Mouse (Mus musculus) neural tube, embryonic 12.5 days (tissue): ENCODE data around the gene 1700037H04Rik. TPM values are rescaled to one million over a fixed set of nuclear protein-coding genes. Genes with fewer than 3 reads are reported as not detected.
"Not testable (repeated sequence)": the region's sequence is repeated elsewhere in the genome, so short reads cannot be mapped to it uniquely, and the experiment has no call there.

Experiments used
- ATAC-seq: fragments of 200-750 bp; cut with Nextera tagmentation; 2 replicates; pipeline ENCODE4 v1.8.0; 2017; ENCODE audit warnings: low read depth, mild to moderate bottlenecking, moderate TSS enrichment, moderate library complexity; ENCODE audit not compliant: low FRiP score
- H3K27ac ChIP-seq: fragments of 300-500 bp; sonication (generic); 2 replicates; pipeline ENCODE4 v1.5.1; 2016
- H3K27me3 ChIP-seq: fragments of 300-500 bp; sonication (generic); replicated peaks from 2 replicates; pipeline ENCODE4 v1.6.1; 2016; ENCODE audit warnings: mild to moderate bottlenecking
- H3K36me3 ChIP-seq: fragments of 300-500 bp; sonication (generic); 2 replicates; pipeline ENCODE4 v1.6.1; 2016; ENCODE audit warnings: mild to moderate bottlenecking
- H3K4me1 ChIP-seq: fragments of 300-500 bp; sonication (generic); 2 replicates; pipeline ENCODE4 v1.6.1; 2016
- H3K4me2 ChIP-seq: fragments of 300-500 bp; sonication (generic); replicated peaks from 2 replicates; pipeline ENCODE4 v1.6.1; 2016; ENCODE audit warnings: mild to moderate bottlenecking
- H3K4me3 ChIP-seq: fragments of 300-500 bp; sonication (generic); 2 replicates; pipeline ENCODE4 v1.5.1; 2016
- H3K9ac ChIP-seq: fragments of 300-500 bp; sonication (generic); 2 replicates; pipeline ENCODE4 v1.6.1; 2016; ENCODE audit warnings: mild to moderate bottlenecking
- H3K9me3 ChIP-seq: fragments of 300-500 bp; sonication (generic); 2 replicates; pipeline ENCODE4 v1.6.1; 2016; ENCODE audit warnings: mild to moderate bottlenecking
- WGBS: fragments of 180-500 bp; shearing (Covaris S2); methylation state at CpG from one replicate; pipeline ENCODE4 v1.1.7; 2016; 5-methylcytosine and 5-hydroxymethylcytosine counted together
- polyA plus RNA-seq: library from polyadenylated mRNA; unstranded; fragments of >200 nt; fragmentation: Nextera tagmentation; extraction: Ambion mirVana; gene quantifications from 2 replicates; pipeline ENCODE4 v1.2.1, GENCODE M21; 2016

1700037H04Rik gene
- polyA plus RNA-seq, 1 experiment from 2014 or later = 104 TPM

DNA sequence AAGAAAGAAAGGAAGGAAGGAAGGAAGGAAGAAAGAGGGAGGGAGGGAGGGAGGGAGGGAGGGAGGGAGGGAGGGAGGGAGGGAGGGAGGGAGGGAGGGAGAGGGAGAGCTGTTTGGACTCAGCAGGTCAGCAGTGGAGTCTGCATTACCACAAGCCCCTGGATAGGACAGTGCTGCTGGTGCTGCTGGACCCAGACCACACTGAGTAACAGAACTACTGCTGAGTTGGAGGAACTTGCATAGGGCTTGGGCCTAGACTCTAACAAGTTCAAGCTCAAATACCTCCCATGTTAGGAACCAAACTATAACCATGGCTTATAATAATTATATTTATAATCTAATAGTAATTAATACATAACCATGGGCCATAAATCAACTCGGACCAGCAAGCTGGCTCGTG, 29.0 kb downstream of the 1700037H04Rik start:
- Histone ChIP-seq H3K4me1 (peaks cover 15% of the 10 kb centered on the region), H3K4me3 (no peak overlapping the region), H3K27me3 (0 out of 2 replicates have a peak, but pooled peaks cover 2% of the 10 kb centered on the region), H3K9ac (no peak overlapping the region), H3K9me3 (no peaks in the 10 kb centered on the region), H3K36me3 (no peaks in the 10 kb centered on the region), H3K27ac (no peak overlapping the region), H3K4me2 (no peak overlapping the region)
- ATAC-seq = no peak
- WGBS = 81% methylated on average over 2 of the region's 2 CpGs

DNA sequence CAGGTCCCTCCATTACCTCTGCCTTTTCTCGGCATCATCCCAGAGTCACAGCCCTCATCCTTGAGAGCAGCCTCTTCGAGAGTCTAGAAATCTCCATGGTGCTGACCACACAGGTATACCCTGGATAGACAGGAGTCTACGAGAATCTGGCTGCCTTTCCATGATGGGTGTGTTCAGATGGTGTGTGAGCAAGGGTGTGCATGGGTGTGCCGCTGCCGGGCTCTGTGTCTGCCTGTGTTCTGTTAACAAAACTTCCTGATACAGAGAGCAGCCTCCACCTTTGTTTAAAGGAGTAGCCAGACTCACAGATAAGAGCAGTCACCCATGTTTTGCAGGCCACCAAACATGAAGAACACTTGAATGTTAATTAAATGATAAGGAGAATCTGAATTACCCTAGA, 30.0 kb downstream of the 1700037H04Rik start:
- Histone ChIP-seq H3K4me2 (no peak overlapping the region), H3K9me3 (no peaks in the 10 kb centered on the region), H3K4me3 (no peak overlapping the region), H3K4me1 (peaks cover 15% of the 10 kb centered on the region), H3K36me3 (no peaks in the 10 kb centered on the region), H3K9ac (no peak overlapping the region), H3K27ac (no peak overlapping the region), H3K27me3 (0 out of 2 replicates have a peak, but pooled peaks cover 2% of the 10 kb centered on the region)
- ATAC-seq = no peak
- WGBS = 82% methylated on average over 5 of the region's 5 CpGs

DNA sequence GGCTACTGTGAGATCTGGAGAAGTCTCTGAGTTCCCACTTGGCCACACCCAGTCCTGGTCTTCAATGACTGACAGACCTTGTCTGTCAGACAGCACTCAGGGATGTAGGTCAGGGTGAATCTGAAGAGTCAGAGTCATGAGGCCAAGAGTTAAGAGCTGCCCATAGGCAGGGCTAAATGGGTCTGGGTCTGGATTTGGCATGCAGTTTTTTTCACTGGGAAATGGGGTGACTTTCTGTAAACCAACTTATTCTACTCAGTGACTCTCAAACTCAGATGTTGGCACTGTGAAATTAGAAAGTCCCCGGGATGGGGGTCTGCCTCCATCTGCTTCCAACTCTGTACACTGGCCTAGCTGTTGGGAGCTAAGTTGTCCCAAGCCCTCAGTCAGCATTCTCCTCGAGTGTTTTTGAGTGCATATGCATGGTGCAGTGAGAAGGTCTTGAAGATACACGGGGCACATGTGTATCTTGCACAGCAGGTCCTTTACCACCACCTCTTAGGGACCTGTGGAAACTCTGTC, 31.2 kb downstream of the 1700037H04Rik start:
- Histone ChIP-seq H3K27ac (no peak overlapping the region), H3K27me3 (0 out of 2 replicates have a peak, but pooled peaks cover 2% of the 10 kb centered on the region), H3K4me2 (peak overlapping the region; percentile 88; the same call in 1 of the 2 replicates), H3K36me3 (no peaks in the 10 kb centered on the region), H3K4me1 (peaks cover 15% of the 10 kb centered on the region), H3K9me3 (no peaks in the 10 kb centered on the region), H3K4me3 (no peak overlapping the region), H3K9ac (no peak overlapping the region)
- ATAC-seq = no peak
- 84% methylated on average over 3 of the region's 3 CpGs for WGBS

DNA sequence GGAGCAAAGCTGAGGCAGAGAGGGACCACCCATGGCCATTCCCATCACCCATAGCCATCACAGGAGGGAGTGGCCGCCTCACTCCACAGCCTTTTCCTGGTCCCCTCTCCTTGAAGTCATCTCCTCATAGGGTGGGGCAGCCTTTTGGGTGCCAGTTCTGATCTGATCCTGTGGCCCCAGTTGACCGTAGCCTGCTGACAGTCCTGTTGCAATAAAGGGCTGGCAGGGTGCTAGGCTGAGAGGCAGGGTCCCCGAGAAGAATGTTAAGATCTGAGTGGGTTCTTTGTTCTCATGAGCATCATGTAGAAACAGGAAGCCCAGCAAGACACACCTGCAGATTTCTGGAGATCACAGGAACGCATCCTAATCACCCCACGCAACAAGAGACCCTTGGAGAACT, 31.7 kb downstream of the 1700037H04Rik start:
- no peaks in the 10 kb centered on the region for H3K9me3 ChIP-seq
- 0 out of 2 replicates have a peak, but pooled peaks have one; percentile 5 for ATAC-seq
- 0 out of 2 replicates have a peak, but pooled peaks cover 2% of the 10 kb centered on the region for H3K27me3 ChIP-seq
- H3K27ac ChIP-seq = no peak overlapping the region
- peaks cover 15% of the 10 kb centered on the region for H3K4me1 ChIP-seq
- H3K36me3 ChIP-seq = no peaks in the 10 kb centered on the region
- H3K9ac ChIP-seq = no peak overlapping the region
- no peak overlapping the region for H3K4me3 ChIP-seq
- H3K4me2 ChIP-seq = peak overlapping the region; percentile 88
- 90% methylated on average over 5 of the region's 5 CpGs for WGBS

DNA sequence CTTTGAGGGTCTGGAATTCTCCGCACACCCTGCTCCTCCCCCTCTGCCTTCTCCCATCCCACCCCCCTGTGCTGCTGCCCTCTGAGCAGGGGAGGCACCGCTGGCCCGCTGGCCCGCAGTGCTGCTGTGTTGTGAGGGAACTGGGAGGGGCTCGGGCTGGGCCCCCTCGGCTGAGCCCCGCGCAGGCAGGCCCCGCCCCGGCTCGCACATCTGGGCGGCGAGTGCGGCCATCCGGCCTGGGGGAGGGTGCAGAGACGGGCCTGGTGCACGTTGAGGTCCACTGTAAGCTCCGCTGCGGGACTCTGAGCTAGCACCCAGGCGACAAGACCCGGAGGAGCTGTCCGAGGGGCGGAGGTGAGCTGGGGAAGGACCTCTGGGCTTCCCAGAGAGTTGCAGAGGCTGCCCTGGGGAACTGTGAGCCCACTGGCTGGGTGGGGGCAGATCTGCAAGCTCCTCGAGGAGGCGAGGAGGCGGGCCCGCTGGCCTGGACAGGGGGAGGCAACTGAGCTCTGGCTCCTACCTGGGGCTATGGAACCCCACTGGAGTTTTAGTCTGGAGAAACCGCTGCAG, 32.6 kb downstream of the 1700037H04Rik start, which contains the start of gene Hspa12b:
TSS of gene Hspa12b (plus strand) at position 120 of the 570 bp plus-strand sequence.
- H3K36me3 ChIP-seq = no peaks in the 10 kb centered on the region
- WGBS = 2% methylated on average over 28 of the region's 28 CpGs

DNA sequence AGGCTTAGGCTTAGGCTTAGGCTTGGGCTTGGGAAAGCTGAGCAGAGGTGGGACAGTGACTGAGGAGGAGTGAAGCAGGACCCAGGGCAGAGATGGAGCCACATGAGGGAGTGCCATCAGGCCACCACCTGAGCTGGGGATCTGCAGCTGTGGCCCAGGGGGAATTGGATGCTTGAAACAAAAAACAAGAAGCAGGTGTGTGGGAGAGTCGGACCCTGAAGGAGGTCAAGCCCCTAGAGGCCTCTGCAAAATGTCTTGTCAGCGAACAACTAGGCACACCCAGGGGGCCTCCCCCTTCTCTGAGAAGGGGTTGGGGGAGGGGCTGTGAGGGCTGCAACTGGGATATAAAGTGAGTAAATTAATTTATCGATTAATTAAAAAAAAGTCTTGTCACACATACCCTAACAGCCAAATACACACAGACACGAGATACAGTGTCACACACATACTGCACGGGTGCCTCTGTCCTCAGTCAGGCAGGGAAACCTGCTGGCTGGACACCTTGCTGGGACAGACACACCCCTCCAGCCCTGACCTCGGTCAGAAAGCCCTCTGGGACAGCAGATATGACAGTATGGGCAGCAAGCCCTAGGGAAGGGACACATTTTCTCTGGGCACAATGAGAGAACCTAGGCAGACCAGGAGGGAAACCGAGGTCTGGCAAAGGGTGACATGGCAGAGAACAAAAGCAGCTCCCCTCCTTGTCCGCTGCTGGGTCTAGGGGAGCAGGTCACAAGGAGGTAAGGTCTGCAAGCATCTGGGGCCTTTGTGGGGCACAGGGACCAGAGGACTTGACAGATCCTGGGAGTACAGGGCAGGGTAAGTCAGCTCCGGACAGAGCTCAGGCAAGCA, 33.7 kb downstream of the 1700037H04Rik start:
- Histone ChIP-seq H3K4me1 (peaks cover 15% of the 10 kb centered on the region), H3K27me3 (0 out of 2 replicates have a peak, but pooled peaks cover 2% of the 10 kb centered on the region), H3K27ac (no peak overlapping the region), H3K9ac (no peak overlapping the region), H3K4me3 (no peak overlapping the region), H3K36me3 (no peaks in the 10 kb centered on the region), H3K4me2 (peak overlapping the region; percentile 88; the same call in 1 of the 2 replicates), H3K9me3 (no peaks in the 10 kb centered on the region)
- no peak for ATAC-seq
- 40% methylated on average over 9 of the region's 9 CpGs for WGBS

More for the DNA sequence above, 32.6 kb downstream of the 1700037H04Rik start, which contains the start of gene Hspa12b:
- H3K27ac ChIP-seq = no peak within 1 kb of the TSS
- peaks cover 15% of the 10 kb centered on the region for H3K4me1 ChIP-seq
- no peaks in the 10 kb centered on the region for H3K9me3 ChIP-seq
- peak within 1 kb of the TSS; percentile 69 for H3K9ac ChIP-seq
- peak within 1 kb of the TSS; percentile 44 for H3K4me3 ChIP-seq
- peak; percentile 82 for ATAC-seq
- H3K4me2 ChIP-seq = peak within 1 kb of the TSS; percentile 88
- H3K27me3 ChIP-seq = 0 out of 2 replicates have a peak, but pooled peaks cover 2% of the 10 kb centered on the region

DNA sequence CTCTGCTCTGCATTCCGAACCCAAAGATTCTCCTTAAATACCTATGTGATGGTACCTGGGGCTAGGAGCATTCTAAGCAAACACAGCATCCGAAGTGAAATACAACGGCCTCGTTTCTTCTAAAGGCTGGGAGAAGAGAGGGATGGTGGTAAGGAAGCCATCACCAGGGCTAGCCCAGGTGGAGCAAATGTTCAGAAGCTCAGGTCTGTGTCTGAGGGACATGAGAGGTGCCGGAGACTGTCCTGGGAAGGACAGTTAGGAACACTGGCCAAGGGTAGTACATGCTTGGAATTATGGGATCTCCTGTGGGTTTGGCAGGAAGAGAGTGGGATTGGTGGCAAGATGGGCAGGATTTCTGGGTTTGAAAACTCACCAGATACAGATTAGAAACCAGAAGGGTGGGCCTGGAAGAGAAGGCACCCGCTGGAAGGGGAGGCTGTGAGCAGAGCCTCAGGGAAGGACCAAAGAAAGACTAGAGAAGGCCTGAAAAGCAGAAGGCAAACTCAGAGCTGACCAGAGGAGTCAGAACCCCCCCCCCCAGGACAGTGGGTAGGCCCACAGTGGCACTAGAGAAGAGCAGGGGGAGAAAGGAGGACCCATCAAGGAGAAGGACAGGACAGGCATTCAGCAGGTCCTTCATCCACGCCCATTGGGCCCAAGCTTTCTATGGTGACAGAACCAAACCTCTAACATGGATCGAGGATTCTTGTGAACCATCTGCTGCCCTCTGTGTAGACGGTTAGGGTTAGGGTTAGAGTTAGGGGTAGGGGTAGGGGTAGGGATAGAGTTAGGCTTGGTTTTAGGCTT, 34.5 kb downstream of the 1700037H04Rik start:
- Histone ChIP-seq H3K36me3 (no peaks in the 10 kb centered on the region), H3K4me1 (peaks cover 15% of the 10 kb centered on the region), H3K4me3 (no peak overlapping the region), H3K4me2 (no peak overlapping the region), H3K9ac (no peak overlapping the region), H3K27me3 (0 out of 2 replicates have a peak, but pooled peaks cover 2% of the 10 kb centered on the region), H3K27ac (no peak overlapping the region), H3K9me3 (no peaks in the 10 kb centered on the region)
- WGBS = 90% methylated on average over 9 of the region's 9 CpGs
- no peak for ATAC-seq

DNA sequence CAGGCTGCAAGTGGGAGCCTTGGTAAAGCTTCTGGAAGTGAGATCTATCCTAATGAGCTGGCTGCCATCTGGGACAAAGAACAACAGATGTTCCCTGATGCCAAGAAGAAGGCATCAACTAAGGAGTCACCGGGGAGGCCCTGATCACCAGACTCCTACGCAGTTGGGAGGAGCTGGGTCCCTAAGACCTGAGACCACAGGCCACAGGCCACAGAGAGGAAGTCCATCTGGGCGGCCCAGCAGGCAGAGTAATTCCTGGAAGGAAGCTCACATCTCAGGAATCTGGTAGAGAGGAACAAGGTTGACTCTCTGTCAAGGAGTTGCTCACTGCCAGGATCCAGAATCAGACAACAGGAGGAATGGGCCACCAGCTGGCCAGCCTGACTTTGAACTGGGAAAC, 35.7 kb downstream of the 1700037H04Rik start:
- no peaks in the 10 kb centered on the region for H3K9me3 ChIP-seq
- no peak overlapping the region for H3K4me2 ChIP-seq
- H3K4me3 ChIP-seq = no peak overlapping the region
- no peak overlapping the region for H3K9ac ChIP-seq
- no peak overlapping the region for H3K27ac ChIP-seq
- 69% methylated on average over 3 of the region's 3 CpGs for WGBS
- no peak for ATAC-seq
- H3K27me3 ChIP-seq = 0 out of 2 replicates have a peak, but pooled peaks cover 2% of the 10 kb centered on the region
- H3K4me1 ChIP-seq = peaks cover 15% of the 10 kb centered on the region
- H3K36me3 ChIP-seq = no peaks in the 10 kb centered on the region

DNA sequence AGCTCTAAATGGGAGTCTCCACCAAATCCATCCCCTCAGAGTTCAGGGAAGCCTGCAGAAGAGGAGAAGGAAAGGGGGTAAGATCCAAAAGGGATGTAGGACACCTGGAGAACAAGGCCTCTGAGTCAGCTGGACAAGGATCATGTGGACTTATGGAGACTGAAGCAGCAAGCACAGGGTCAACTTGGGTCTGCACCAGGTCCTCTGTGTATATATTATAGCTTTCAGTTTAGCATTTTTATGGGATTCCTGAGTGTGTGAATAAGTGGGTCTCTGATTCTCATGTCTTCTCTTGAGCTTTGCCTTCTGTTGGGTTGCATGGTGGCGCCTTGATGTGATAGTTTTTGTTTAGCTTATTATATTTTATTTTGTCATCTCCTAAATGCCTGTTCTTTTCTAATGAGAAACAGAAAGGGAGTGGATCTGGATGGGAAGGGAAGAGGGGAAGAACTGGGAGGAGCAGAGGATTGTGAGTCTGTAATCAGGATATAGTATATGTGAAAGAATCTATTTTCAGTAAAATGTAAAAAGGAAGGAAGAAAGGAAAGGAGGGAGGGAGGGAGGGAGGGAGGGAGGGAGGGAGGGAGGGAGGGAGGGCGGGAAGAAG, 40.8 kb downstream of the 1700037H04Rik start:
- Histone ChIP-seq H3K4me1 (no peaks in the 10 kb centered on the region), H3K36me3 (no peaks in the 10 kb centered on the region), H3K4me2 (no peak overlapping the region), H3K9ac (no peak overlapping the region), H3K27me3 (no peaks in the 10 kb centered on the region), H3K4me3 (no peak overlapping the region), H3K27ac (no peak overlapping the region), H3K9me3 (no peaks in the 10 kb centered on the region)
- no peak for ATAC-seq
- WGBS = 76% methylated on average over 2 of the region's 2 CpGs

DNA sequence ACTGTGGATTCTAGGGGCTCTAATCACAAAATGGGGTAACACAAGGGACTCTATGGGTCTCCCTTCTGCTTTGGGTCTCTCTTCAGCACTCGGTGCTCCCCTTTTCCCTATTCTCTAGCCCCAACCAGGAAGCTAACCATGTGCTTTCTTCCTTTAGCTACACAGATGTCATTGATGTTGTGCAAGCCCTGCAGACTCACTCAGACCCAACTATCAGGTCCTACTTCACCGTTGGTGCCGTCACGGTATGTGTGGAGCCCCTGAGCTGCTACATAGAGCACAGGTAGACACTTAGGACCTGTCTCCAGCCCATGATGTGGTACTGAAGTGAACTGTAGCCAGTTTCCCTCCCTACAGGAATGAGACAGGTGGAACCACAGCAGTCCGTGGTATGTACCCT, 53.9 kb downstream of the 1700037H04Rik start:
- H3K9ac ChIP-seq = no peak overlapping the region
- no peak overlapping the region for H3K4me2 ChIP-seq
- ATAC-seq = no peak
- 91% methylated on average over 5 of the region's 5 CpGs for WGBS
- H3K9me3 ChIP-seq = no peaks in the 10 kb centered on the region
- no peaks in the 10 kb centered on the region for H3K27me3 ChIP-seq
- H3K27ac ChIP-seq = no peak overlapping the region
- no peaks in the 10 kb centered on the region for H3K36me3 ChIP-seq
- H3K4me1 ChIP-seq = no peaks in the 10 kb centered on the region
- no peak overlapping the region for H3K4me3 ChIP-seq

DNA sequence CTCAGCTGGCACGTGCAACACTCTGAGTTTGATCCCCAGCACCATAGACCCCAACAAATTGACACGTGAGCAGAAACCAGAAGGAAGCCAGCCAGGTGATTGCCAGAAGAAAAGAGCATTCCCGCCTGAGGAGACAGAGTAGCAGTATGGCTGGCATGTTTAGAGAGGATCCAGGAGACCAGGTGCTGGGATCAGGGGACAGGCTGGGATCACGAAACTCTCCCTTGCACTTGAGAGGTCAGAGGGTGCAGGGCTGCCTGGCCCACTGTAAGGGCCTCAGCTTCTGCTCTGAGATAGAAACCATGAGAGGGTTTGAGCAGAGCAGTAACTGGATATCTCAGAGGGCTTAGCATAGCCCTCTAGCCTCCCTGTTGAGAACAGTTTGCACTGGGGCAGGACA, 54.8 kb downstream of the 1700037H04Rik start:
- H3K9ac ChIP-seq, H3K27ac ChIP-seq, H3K4me1 ChIP-seq, H3K4me2 ChIP-seq, H3K27me3 ChIP-seq, H3K4me3 ChIP-seq, H3K9me3 ChIP-seq, H3K36me3 ChIP-seq, ATAC-seq: not testable (repeated sequence)
- WGBS = 74% methylated on average over 4 of the region's 4 CpGs
